Mouse (Mus musculus) CH12.LX (cell line): ENCODE measurements around the gene Necap1. TPM values are rescaled to one million over a fixed set of nuclear protein-coding genes. Genes with fewer than 3 reads are reported as not detected.

Experiments
- DNase-seq: peaks from one replicate; pipeline ENCODE4 v3.0.0-alpha.2; 2013; ENCODE audit errors: extremely low read depth
- H3K27ac ChIP-seq: 2 replicates; pipeline ENCODE4 v1.5.1; 2012; ENCODE audit warnings: low read depth, mild to moderate bottlenecking, control low read depth, moderate library complexity; ENCODE audit not compliant: insufficient read depth
- H3K27me3 ChIP-seq: replicated peaks from 2 replicates; pipeline ENCODE3; 2012; ENCODE audit warnings: inconsistent platforms
- H3K36me3 ChIP-seq, 2 experiments: replicated peaks in 1 of 2; 2 replicates each; pipeline versions ENCODE3 to v1.6.1; 2012; ENCODE audit warnings: inconsistent platforms in 1 of 2, low read length in 1 of 2, mild to moderate bottlenecking in 1 of 2, mixed read lengths in 1 of 2, moderate library complexity in 1 of 2; ENCODE audit not compliant: control insufficient read depth in 1 of 2, insufficient read depth in 1 of 2
- H3K4me1 ChIP-seq, 2 experiments: 2 replicates each; pipeline ENCODE4 v1.6.1; 2012; ENCODE audit warnings: inconsistent platforms in 1 of 2, moderate library complexity in 1 of 2; ENCODE audit not compliant: insufficient read depth in 2 of 2, control insufficient read depth in 1 of 2
- H3K4me2 ChIP-seq: 2 replicates; pipeline ENCODE4 v1.6.1; 2012; ENCODE audit warnings: low read depth, mild to moderate bottlenecking, control low read depth; ENCODE audit not compliant: poor library complexity, insufficient read depth, severe bottlenecking
- H3K4me3 ChIP-seq, 3 experiments: fragments of 150-350 bp in 1 of 3; sonication (generic) in 1 of 3; replicated peaks in 1 of 3; 2 replicates each; pipeline versions ENCODE3 to v1.5.1; 2011 to 2012; ENCODE audit warnings: low read depth in 2 of 3, low read length in 2 of 3, mild to moderate bottlenecking in 2 of 3, moderate library complexity in 2 of 3, control low read depth in 1 of 3, improper control_type of control experiment in 1 of 3, inconsistent platforms in 1 of 3, mixed read lengths in 1 of 3; ENCODE audit not compliant: poor library complexity in 1 of 3
- H3K79me2 ChIP-seq: replicated peaks from 2 replicates; pipeline ENCODE4 v1.6.1; 2012; ENCODE audit warnings: mild to moderate bottlenecking, moderate library complexity; ENCODE audit not compliant: control insufficient read depth, poor library complexity, insufficient read depth, severe bottlenecking; ENCODE audit errors: extremely low read depth
- H3K9ac ChIP-seq: 2 replicates; pipeline ENCODE4 v1.6.1; 2012; ENCODE audit warnings: low read depth, mild to moderate bottlenecking, control low read depth, moderate library complexity; ENCODE audit not compliant: insufficient read depth
- H3K9me3 ChIP-seq: replicated peaks from 2 replicates; pipeline ENCODE3; 2012; ENCODE audit warnings: low read length, inconsistent platforms, mixed read lengths
- BHLHE40 ChIP-seq: IDR thresholded peaks from 2 replicates; pipeline ENCODE4 v1.6.1; 2011; ENCODE audit warnings: mild to moderate bottlenecking, low read depth, low read length, improper control_type of control experiment
- CHD1 ChIP-seq: IDR thresholded peaks from 2 replicates; pipeline ENCODE4 v1.6.1; 2012; ENCODE audit warnings: low read depth, low read length, improper control_type of control experiment, inconsistent platforms
- CHD2 ChIP-seq: IDR thresholded peaks from 2 replicates; pipeline ENCODE4 v1.6.1; 2011; ENCODE audit warnings: low read length, improper control_type of control experiment
- CTCF ChIP-seq, 2 experiments: IDR thresholded peaks in 1 of 2; conservative IDR thresholded peaks in 1 of 2; 2 replicates each; pipeline ENCODE4 v1.5.1; 2011 to 2012; ENCODE audit warnings: low read depth in 2 of 2, low read length in 2 of 2, improper control_type of control experiment in 1 of 2, inconsistent platforms in 1 of 2, mild to moderate bottlenecking in 1 of 2, moderate library complexity in 1 of 2
- EP300 ChIP-seq: IDR thresholded peaks from 2 replicates; pipeline ENCODE4 v1.6.1; 2011; ENCODE audit warnings: low read length, improper control_type of control experiment
- ETS1 ChIP-seq: conservative IDR thresholded peaks from 2 replicates; pipeline ENCODE4 v1.6.1; 2012; ENCODE audit warnings: low read depth, mild to moderate bottlenecking, inconsistent platforms, low read length, improper control_type of control experiment, moderate library complexity
- GABPA ChIP-seq: IDR thresholded peaks from 2 replicates; pipeline ENCODE4 v1.6.1; 2012; ENCODE audit warnings: low read depth, low read length, improper control_type of control experiment, inconsistent platforms; ENCODE audit not compliant: insufficient replicate concordance
- HCFC1 ChIP-seq: IDR thresholded peaks from 2 replicates; pipeline ENCODE4 v1.6.1; 2012; ENCODE audit warnings: low read depth, mild to moderate bottlenecking, inconsistent platforms, low read length, improper control_type of control experiment
- IRF4 ChIP-seq: IDR thresholded peaks from 2 replicates; pipeline ENCODE4 v1.6.1; 2014; ENCODE audit warnings: low read depth, mild to moderate bottlenecking, inconsistent platforms, low read length, improper control_type of control experiment
- JUN ChIP-seq: IDR thresholded peaks from 2 replicates; pipeline ENCODE4 v1.6.1; 2011; ENCODE audit warnings: low read depth, mild to moderate bottlenecking, low read length, improper control_type of control experiment, moderate library complexity; ENCODE audit not compliant: insufficient read depth
- JUND ChIP-seq: conservative IDR thresholded peaks from 2 replicates; pipeline ENCODE4 v1.6.1; 2011; ENCODE audit warnings: low read depth, low read length, improper control_type of control experiment
- KAT2A ChIP-seq: IDR thresholded peaks from 2 replicates; pipeline ENCODE4 v1.6.1; 2012; ENCODE audit warnings: low read length, improper control_type of control experiment, inconsistent platforms; ENCODE audit not compliant: insufficient replicate concordance
- MAFK ChIP-seq: IDR thresholded peaks from 2 replicates; pipeline ENCODE4 v1.6.1; 2011; ENCODE audit warnings: low read length, improper control_type of control experiment; ENCODE audit not compliant: insufficient replicate concordance
- MAX ChIP-seq: IDR thresholded peaks from 2 replicates; pipeline ENCODE4 v1.6.1; 2011; ENCODE audit warnings: low read length, improper control_type of control experiment
- MAZ ChIP-seq: IDR thresholded peaks from 2 replicates; pipeline ENCODE4 v1.6.1; 2012; ENCODE audit warnings: low read depth, mild to moderate bottlenecking, inconsistent platforms, low read length, improper control_type of control experiment, moderate library complexity
- MEF2A ChIP-seq: IDR thresholded peaks from 2 replicates; pipeline ENCODE4 v1.6.1; 2014; ENCODE audit warnings: low read depth, mild to moderate bottlenecking, inconsistent platforms, low read length, improper control_type of control experiment, borderline replicate concordance
- MYC ChIP-seq: IDR thresholded peaks from 2 replicates; pipeline ENCODE4 v1.6.1; 2011; ENCODE audit warnings: low read depth, mild to moderate bottlenecking, improper control_type of control experiment, low read length
- NELFE ChIP-seq: IDR thresholded peaks from 2 replicates; pipeline ENCODE4 v1.6.1; 2011; ENCODE audit warnings: low read depth, low read length, improper control_type of control experiment
- NRF1 ChIP-seq: IDR thresholded peaks from 2 replicates; pipeline ENCODE4 v1.6.1; 2014; ENCODE audit warnings: low read depth, mild to moderate bottlenecking, inconsistent platforms, low read length, improper control_type of control experiment, moderate library complexity
- PAX5 ChIP-seq: IDR thresholded peaks from 2 replicates; pipeline ENCODE4 v1.6.1; 2012; ENCODE audit warnings: low read length, inconsistent platforms, mixed read lengths
- POLR2A ChIP-seq: IDR thresholded peaks from 2 replicates; pipeline ENCODE4 v1.6.1; 2011; ENCODE audit warnings: low read depth, mild to moderate bottlenecking, improper control_type of control experiment, low read length
- POLR2AphosphoS2 ChIP-seq: IDR thresholded peaks from 2 replicates; pipeline ENCODE4 v1.6.1; 2011; ENCODE audit warnings: low read depth, low read length, improper control_type of control experiment
- RAD21 ChIP-seq: IDR thresholded peaks from 2 replicates; pipeline ENCODE4 v1.6.1; 2011; ENCODE audit warnings: low read depth, mild to moderate bottlenecking, low read length, improper control_type of control experiment, moderate library complexity
- RCOR1 ChIP-seq: conservative IDR thresholded peaks from 2 replicates; pipeline ENCODE4 v1.6.1; 2012; ENCODE audit warnings: low read depth, mild to moderate bottlenecking, inconsistent platforms, low read length, improper control_type of control experiment
- SMC3 ChIP-seq: IDR thresholded peaks from 2 replicates; pipeline ENCODE4 v1.6.1; 2011; ENCODE audit warnings: low read depth, low read length, improper control_type of control experiment
- TBP ChIP-seq: conservative IDR thresholded peaks from 2 replicates; pipeline ENCODE4 v1.6.1; 2011; ENCODE audit warnings: low read depth, low read length, improper control_type of control experiment
- UBTF ChIP-seq: IDR thresholded peaks from 2 replicates; pipeline ENCODE4 v1.6.1; 2012; ENCODE audit warnings: low read depth, mild to moderate bottlenecking, inconsistent platforms, low read length, improper control_type of control experiment, moderate library complexity
- USF1 ChIP-seq: IDR thresholded peaks from 2 replicates; pipeline ENCODE4 v1.6.1; 2014; ENCODE audit warnings: low read depth, mild to moderate bottlenecking, inconsistent platforms, low read length, improper control_type of control experiment
- USF2 ChIP-seq: conservative IDR thresholded peaks from 2 replicates; pipeline ENCODE4 v1.6.1; 2011; ENCODE audit warnings: low read depth, low read length, improper control_type of control experiment
- ZC3H11A ChIP-seq: IDR thresholded peaks from 2 replicates; pipeline ENCODE4 v1.6.1; 2012; ENCODE audit warnings: low read depth, mild to moderate bottlenecking, inconsistent platforms, low read length, improper control_type of control experiment
- ZKSCAN1 ChIP-seq: IDR thresholded peaks from 2 replicates; pipeline ENCODE4 v1.6.1; 2012; ENCODE audit warnings: low read depth, inconsistent platforms, low read length, improper control_type of control experiment, borderline replicate concordance
- ZMIZ1 ChIP-seq: IDR thresholded peaks from 2 replicates; pipeline ENCODE4 v1.6.1; 2012; ENCODE audit warnings: low read depth, mild to moderate bottlenecking, inconsistent platforms, low read length, improper control_type of control experiment
- ZNF384 ChIP-seq: IDR thresholded peaks from 2 replicates; pipeline ENCODE4 v1.6.1; 2012; ENCODE audit warnings: low read depth, low read length, improper control_type of control experiment, inconsistent platforms
- dilution Hi-C: fragments of 300-500 bp; cut with MboI; formaldehyde crosslinking; loops from 2 replicates; pipeline ENCODE4 v1.14.3; 2020; ENCODE audit warnings: low sequenced_read_pairs; ENCODE audit not compliant: extremely low pct_unique_long_range_greater_than_20kb, extremely low pct_ligation_motif_present
- in situ Hi-C: fragments of 300-500 bp; cut with MboI; formaldehyde crosslinking; loops from 3 replicates; pipeline ENCODE4 v1.14.3; 2019; ENCODE audit warnings: low sequenced_read_pairs, low pct_ligation_motif_present, low pct_unique_long_range_greater_than_20kb, mixed read lengths
- polyA plus RNA-seq: library from polyadenylated mRNA; unstranded; fragments of >175 nt; gene quantifications from 2 replicates; pipeline ENCODE4 v1.2.1, GENCODE M21; 2012; ENCODE audit warnings: low read depth; ENCODE audit not compliant: insufficient read length
- total RNA-seq, 2 experiments: library from RNA; depleted of rRNA; stranded (reverse); fragments of 300-350 nt in 1 of 2; fragments of >200 nt in 1 of 2; gene quantifications; 2 replicates each; pipeline ENCODE4 v1.2.3; 2012 to 2014

The Necap1 gene
- total and polyA plus RNA-seq, 3 experiments, result 12.7 to 29.5 (median 26.9) TPM

GRCm38 (mm10) chr6:122852696-122853095 is 21.6 kb upstream of the Necap1 start:
- no peaks in the 10 kb centered on the region for H3K9me3 ChIP-seq
- no peak overlapping the region for H3K9ac ChIP-seq
- peaks cover 3 to 31% of the 10 kb centered on the region in 2 experiments; a peak in 3 of 4 replicates for H3K4me1 ChIP-seq
- H3K27me3 ChIP-seq, result no peaks in the 10 kb centered on the region
- H3K36me3 ChIP-seq, result peaks cover 0 to 23% of the 10 kb centered on the region in 2 experiments
- DNase-seq, result no peak
- dilution Hi-C loops (no loop called here), in situ Hi-C loops (no loop called here)
- no peak overlapping the region for H3K4me3 ChIP-seq
- H3K79me2 ChIP-seq, result no peaks in the 10 kb centered on the region
- TF ChIP-seq CHD1, result no peak
- TF ChIP-seq TBP, result no peak
- H3K27ac ChIP-seq, result no peak overlapping the region
- no peak overlapping the region for H3K4me2 ChIP-seq

GRCm38 (mm10) chr6:122854552-122854951 is 19.7 kb upstream of the Necap1 start:
- peak overlapping the region; percentile 37; the same call in 1 of the 2 replicates for H3K27ac ChIP-seq
- H3K4me2 ChIP-seq, result peak overlapping the region; percentile 72
- peak; percentile 93 for DNase-seq
- peak overlapping the region; percentile 29 to 37 (median 30) for H3K4me3 ChIP-seq
- no peaks in the 10 kb centered on the region for H3K9me3 ChIP-seq
- no peaks in the 10 kb centered on the region for H3K79me2 ChIP-seq
- in situ Hi-C loops (no loop called here), dilution Hi-C loops (no loop called here)
- H3K27me3 ChIP-seq, result no peaks in the 10 kb centered on the region
- H3K36me3 ChIP-seq, result peaks cover 0 to 19% of the 10 kb centered on the region in 2 experiments
- H3K9ac ChIP-seq, result no peak overlapping the region
- peaks cover 3 to 31% of the 10 kb centered on the region in 2 experiments; a peak in 3 of 4 replicates for H3K4me1 ChIP-seq
- TF ChIP-seq ETS1 (peak; percentile 78), RAD21 (no peak), TBP (0 out of 2 replicates have a peak, but pooled peaks have one; percentile 20), POLR2A (peak; percentile 45; the same call in 1 of the 2 replicates), CTCF (conservative IDR thresholded peaks at IDR 0.05 in 1 of 2, IDR thresholded peaks at IDR 0.05 in 1 of 2; ENCODE audit: low read depth in 2 of 2, low read length in 2 of 2) (no peak), CHD2 (no peak; the same call in 1 of the 2 replicates), RCOR1 (peak; percentile 56; the same call in 1 of the 2 replicates), ZMIZ1 (no peak), MAX (peak; percentile 72; the same call in 1 of the 2 replicates), JUN (peak; percentile 88), GABPA (no peak), ZKSCAN1 (no peak), POLR2AphosphoS2 (no peak), EP300 (peak; percentile 86), ZC3H11A (no peak), JUND (peak; percentile 84), MYC (no peak), MAFK (no peak), NRF1 (no peak), KAT2A (no peak), MAZ (no peak), IRF4 (peak; percentile 93), UBTF (no peak), CHD1 (no peak), USF2 (peak; percentile 89), BHLHE40 (peak; percentile 100), HCFC1 (no peak), PAX5 (no peak), NELFE (no peak), MEF2A (peak; percentile 51; the same call in 1 of the 2 replicates), USF1 (peak; percentile 88), ZNF384 (no peak; the same call in 1 of the 2 replicates), SMC3 (no peak)
